Mouse (Mus musculus): Measurements from ENCODE around the gene Klf7.
A peak's percentile ranks its signal among the peaks of the same experiment; 100 is the strongest.

Klf7 gene

DNA sequence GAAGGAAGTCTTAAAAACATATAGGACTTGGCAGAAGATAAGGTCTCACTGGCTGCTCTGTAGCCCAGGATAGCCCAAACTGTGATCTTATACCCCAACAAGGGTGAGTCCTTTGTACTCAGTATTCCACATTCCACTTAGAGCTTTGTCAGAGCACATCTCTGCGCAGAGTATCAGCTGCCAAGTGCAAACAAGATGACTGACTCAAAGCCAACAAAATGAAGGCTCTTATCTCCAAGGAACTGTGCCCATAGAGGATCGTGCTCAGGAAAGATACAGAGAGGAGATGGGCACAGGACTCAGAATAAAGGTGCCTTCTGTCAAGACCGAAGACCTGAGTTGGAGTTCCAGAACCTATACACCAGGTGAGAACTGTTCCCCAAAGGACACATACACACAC is 100.1 kb downstream of the Klf7 start:
- DNase-seq (ENCODE audit: low spot score in 2 of 2): no peak

DNA sequence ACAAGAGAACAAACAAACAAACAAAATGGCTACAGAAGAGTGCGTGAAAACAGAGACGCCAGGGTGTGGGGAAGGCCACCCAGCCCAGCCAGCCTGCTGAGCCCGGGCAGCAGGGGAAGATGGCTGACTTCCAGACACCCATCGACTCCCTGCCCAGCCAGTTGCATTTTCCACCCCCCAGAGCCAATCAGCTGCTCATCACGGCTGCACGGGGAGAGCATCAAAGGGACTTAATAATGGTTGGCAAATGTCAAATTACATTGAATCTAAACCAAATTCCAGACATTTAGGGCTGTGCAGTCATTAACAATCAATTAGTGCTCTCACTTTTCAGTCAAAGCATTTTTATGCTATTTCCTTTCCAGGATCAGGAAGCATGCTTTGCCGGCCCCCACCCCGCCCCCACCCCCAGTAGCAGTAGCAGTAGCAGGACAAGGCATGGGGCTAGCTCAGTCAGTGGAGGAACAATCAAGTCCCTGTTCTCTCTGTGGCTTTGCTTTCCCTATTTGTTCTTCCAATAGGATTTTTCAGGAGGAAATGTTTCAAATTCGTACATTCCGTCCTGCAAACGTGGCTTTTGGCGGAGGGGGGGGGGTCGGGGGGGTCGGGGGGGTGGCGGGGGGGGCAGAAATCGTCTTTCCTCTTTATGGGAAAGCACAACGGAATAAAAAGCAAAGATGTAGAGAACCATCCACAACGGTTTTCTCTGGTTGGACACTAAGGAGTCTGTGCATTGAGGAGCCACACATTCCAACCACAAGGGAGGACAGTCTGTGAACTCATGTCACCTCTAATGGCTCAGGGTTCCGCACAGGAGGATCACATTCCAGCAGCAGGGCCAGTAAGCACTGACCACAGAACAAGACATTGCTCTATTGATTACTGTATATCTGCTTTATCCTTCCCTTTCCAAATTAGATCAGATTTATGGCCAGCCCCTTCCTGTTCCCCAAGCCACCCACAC is 101.1 kb downstream of the Klf7 start:
- no peak for DNase-seq (ENCODE audit: low spot score in 2 of 2)

DNA sequence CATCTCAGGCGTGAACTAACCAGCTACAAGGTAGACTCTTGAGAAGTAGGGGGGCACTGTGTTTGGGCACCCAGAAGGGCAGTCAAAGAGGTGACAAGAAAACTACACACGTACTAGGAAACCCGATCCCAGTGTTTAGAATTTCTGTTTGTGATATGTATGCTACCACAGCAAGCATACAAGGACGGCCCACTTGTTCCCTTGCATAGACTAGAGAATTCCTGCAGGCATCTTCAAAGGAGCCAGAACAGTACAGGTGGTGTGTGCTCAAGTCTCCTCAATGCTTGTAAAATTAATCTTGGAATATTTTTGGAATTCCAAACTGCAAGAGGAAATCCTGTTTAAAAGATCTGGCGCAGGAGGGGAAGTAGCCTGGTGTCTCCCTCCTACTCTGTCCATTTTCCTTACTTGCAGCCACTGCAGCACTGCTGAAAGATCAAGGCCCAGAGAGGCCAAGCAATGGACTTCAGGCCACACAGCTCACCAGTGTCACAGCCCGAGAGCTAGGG is 102.9 kb downstream of the Klf7 start:
- DNase-seq (ENCODE audit: low spot score in 2 of 2): no peak

DNA sequence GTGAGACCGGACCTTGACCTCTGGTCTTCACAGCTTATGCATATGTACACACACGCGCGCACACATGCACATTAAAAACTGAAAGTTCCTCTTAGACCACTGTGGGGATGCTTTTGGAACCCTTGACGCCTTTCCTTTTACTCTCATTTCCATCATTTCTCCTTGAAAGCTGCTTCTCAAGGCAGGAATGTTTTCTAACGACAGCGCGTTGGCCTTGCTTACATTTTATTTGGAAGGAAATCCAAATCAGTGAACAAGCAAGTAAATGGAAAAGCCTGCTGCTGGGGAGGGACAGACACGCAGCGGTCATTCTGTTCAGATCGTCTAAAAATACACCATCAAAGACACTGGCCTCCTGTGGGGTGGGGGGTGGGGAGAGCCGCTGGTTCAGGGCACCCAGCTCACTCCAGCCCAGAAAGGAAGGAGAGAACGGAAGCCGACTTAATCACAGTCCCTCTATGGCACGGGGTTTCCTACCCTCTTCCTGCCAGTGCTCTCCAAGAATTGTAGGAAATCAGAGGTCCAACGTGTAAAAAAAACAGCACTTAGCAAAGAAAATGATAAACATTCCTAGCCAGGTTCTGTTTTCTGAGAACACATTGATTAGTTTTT is 103.5 kb downstream of the Klf7 start:
- no peak for DNase-seq (ENCODE audit: low spot score in 2 of 2)

DNA sequence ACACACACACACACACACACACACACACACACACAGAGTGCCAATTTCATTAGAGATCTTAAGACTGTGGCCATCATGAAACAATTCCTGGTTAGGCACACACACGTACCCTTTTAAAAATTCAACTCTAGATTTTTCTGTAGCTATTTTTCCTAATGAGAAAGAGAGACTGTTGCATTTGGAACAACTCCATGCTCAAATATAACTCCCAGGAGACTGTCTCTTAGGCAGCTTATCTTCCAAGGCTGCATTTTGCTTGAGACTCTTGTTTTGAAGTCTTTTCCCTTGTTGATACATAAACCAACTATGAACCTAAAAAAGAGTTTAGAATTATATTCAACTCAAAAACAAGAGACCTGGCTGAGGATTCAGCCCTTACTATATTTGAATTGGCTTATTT is 108.0 kb downstream of the Klf7 start:
- DNase-seq (ENCODE audit: low spot score in 2 of 2): no peak

DNA sequence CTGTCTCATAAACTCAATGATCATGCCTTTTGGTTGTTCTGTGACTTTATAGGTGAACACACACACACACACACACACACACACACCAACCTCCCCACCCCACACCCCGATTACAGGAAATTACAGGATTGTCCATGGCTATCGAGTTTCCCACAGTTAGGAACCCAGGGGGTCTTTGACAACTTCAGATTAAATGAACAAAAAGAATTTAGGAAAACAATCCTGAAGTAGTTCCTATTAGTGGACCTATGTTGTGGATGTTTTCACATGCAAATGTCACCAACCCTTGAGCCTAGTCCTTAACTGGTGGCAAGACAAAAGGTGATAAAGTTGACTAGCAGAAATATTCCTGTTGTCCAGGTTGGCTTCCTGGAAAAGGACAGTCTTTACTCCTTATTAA is 113.1 kb downstream of the Klf7 start:
- DNase-seq (ENCODE audit: low spot score in 2 of 2): no peak

DNA sequence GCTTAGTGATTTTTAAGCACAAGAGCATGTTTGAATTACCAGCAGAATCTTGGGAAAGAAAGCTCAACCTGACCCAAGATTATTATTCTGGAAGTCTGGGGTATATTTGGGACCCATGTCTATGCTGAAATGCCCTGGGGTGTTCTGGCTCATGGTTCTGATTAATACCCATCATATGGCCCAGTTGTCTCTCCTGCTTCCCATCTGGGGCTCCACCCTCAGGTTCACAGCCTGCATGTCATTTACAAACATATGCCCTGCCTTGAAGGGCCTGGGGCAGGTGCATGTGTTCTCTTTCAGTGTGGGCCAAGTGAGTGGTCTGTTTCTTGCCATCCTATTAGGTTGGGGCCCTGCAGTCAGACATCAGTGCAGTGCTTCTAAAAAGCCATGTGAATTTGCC is 114.1 kb downstream of the Klf7 start:
- DNase-seq (ENCODE audit: low spot score in 2 of 2): no peak

DNA sequence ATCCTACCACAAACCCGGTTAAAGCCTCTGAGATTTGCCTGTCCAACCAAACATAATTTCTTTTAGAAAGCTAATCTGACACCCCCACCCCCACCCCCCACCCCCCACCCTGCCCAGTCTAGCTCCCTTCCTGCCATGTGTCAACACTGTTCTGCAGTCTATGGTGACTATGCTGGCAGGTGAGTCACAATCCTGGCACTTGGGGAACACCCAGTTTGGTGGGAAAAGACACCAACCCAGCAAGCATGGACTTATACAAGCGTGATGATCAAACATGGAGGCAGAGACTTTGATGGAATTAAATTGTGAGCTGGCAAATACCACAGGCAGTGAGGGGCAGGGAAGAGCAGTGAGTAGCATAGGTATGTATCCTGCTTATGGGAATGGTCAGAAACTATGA is 116.9 kb downstream of the Klf7 start:
- no peak for DNase-seq (ENCODE audit: low spot score in 2 of 2)

DNA sequence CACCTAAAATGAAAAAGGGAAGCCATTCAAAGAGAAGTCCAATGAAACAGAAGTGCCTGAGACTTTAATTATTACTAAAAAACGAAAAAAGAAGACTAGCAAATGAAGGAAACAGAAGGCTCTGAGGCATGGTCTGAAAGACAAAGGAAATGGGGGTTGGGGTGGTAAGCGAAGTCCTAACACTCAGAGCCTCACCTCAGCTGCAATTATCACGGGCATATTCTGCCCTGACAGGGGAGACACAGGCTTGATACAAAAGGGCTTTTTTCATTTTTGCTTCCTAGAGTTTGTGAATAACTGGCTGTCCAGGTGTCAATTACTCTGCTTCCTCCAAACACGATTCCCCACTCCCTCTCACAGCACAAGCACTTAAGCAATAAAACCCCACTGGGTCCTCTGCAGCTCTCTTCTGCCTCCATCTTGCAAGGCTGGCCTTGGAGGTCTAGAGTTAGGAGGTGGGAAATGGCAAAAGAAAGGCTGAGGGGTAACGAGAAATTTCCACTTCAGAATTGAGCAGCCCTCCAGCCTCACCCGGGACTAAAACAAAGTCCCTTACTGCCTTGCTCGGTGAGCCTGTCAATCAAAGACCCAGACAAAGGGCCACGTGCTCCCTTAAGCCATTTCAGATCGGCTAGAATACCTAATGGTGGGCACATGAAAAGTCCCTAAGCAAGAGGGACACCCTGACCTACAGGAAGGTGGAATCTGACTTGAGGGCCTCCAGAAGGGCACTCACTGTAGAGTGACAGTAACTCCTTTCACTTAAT is 118.4 kb downstream of the Klf7 start:
- DNase-seq (ENCODE audit: low spot score in 2 of 2): peak in 1 of 2 experiments; percentile 37

DNA sequence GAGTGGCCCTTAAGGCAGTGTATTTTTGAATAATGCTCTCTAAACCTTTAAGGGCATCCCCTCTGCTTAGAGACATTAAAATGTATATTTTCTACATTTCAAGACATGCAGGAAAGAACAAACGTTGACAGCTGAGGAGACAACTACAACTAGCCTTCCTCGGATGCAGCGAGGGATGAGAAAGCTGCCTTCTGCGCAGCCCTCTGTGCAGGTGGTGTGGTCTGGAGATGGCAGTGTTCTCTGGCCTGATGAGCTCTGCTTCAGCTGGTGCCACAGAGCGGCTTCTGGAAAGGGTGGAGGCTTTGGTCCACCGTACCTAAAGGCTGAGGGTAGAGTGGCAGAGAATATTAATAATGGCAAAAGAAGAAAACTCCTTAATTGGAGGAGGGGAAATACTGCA is 120.0 kb downstream of the Klf7 start:
- DNase-seq (ENCODE audit: low spot score in 2 of 2): peak; percentile 30 to 31

DNA sequence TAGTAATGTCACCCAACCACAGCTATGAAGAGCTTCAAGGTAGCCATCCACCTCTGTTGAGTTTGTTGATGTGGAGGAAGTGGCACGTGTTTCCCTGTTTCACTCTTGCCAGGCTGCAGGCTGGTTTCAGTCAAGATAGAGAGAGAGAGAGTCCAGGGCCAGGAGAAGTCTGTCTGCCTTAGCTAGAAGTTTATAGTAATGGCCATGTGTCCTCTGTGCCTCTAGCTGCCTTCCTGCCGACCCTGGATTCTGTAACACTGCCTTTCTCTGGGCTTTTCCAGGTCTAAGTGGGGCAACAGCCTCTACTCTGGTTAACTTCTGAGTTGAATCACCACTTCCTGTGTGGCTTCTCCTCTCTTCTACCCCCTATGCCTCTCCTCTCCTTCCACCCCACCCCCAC is 121.5 kb downstream of the Klf7 start:
- peak; percentile 54 to 62 for DNase-seq (ENCODE audit: low spot score in 2 of 2)

DNA sequence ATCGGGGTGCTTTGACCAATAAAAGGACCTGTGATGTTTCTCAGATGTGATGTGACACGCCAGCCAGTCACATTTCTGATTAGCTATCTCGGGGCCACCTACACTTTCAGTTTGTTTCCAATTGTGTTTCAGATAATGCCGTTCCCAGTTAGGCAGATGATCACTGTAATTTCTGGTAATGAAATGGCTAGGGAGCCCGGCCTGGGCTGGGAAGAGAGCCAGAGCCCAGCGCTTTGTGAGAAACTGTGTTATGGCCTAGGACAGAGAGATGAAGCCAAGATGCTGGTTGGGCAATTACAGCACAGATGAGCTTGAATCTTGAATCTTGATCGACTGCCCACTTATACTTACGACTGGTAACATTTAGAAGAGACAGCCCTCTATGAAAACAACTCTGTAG is 122.6 kb downstream of the Klf7 start:
- DNase-seq (ENCODE audit: low spot score in 2 of 2): no peak

DNA sequence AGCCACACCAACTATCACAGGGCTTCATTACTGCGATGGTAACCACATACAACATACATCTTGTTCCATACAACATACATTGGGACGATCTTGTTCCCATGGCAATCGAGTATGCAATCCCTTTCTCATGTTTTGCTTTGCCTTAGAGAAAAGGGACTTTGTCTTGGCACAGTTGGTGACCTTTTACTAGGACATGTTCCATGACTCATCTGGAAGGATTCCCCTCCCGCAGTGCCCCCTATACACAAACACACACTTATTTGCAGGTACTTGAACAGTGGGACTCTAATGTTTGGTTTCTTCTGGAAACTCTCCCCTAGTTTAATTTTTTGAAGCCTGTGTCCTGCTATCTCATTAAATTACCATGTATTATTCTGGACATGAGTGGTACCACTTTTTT is 123.2 kb downstream of the Klf7 start:
- DNase-seq (ENCODE audit: low spot score in 2 of 2): no peak

DNA sequence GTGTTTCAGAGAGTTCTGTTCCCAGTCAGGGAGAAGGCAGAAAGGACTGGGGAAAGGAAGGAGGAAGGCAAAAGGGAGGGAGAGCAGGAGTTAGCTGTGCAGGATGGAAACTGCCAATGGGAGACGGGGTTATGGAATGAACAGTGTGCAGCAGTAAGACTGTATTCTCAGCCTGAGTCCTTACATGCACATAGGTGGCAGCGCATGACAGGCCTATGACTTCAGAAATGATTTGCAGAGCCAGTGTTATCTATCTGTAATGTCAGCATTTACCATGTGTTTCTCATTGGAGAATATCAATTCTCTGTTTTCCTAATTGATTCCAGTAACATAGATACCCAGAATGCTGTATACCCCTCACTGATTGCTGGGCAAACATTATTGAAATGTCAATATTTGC is 123.9 kb downstream of the Klf7 start:
- DNase-seq (ENCODE audit: low spot score in 2 of 2): no peak

DNA sequence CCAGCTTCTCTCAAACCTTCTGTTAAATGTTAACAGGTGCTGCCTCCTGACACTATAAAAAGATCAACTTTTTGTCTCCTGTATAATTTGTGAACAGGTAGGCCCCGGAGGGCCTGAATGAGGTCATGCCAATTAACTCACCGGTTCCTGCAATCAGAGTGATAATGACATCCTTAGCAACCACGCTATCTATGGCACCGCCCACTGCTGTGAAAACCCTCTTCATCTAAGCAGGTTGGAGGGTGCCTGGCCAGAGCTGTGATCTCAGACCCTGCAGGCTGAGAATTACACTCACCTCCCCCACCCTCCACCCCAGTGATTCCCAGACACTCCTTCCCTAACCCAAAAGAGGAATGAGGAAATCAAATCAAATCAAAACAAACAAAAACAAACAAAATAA is 126.3 kb downstream of the Klf7 start:
- DNase-seq (ENCODE audit: low spot score in 2 of 2): no peak

DNA sequence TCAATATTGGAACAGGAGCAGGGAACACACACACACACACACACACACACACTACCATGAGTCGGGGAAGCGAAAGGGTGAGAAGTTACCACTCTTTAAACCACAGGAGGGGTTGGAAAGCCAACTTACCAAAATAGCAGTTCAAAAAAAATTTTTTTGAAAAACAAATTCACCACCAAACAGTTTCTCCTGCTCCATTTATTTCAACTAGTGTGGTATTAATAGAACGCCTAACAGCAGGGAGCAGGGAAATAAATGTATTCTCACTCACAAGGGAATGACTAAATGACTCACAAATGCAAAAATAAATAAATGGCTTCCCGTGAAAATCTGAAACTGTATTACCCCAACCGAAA is 127.0 kb downstream of the Klf7 start:
- DNase-seq (ENCODE audit: low spot score in 2 of 2): no peak

DNA sequence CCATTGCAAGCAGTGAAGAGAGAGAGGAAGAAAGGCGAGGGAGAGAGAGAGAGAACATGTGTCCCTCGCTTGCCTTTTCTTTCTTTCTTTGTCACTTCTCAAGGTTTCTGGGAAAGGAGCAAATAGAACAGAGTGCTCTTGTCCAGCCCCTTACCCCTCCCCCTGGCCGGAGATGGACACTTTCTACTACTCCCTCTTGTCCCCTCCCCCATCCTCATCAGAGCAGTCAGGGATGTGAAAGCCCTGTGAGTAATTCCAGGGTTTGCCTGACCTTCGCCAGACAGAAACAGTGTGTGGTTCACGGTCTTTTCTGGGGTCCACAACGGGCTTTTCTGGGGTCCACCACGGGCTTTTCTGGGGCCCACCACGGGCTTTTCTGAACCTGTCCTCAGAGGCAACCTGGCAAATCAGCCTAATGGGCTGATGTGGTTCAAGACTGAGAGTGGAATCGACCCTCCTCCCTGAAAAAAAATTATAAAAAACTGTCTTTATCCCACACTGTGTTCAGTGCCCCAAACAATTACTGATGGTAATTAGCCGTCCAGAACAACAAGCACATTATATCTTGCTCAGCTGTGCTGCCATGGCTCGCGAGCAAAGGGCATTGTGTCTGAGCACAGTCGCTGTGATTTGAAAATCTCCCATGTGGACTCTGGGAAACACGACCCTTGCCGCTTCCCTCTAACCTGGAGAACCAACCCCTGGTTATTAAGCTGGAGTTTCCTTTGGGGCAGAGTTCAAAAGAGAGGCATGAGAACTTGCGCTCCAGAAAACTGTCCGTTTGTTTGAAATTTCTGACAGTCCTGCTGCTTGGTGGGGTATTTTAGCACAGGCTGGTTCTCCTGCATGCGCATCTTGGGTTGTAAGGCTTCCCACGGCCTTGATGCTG is 127.6 kb downstream of the Klf7 start:
- DNase-seq (ENCODE audit: low spot score in 2 of 2): no peak

DNA sequence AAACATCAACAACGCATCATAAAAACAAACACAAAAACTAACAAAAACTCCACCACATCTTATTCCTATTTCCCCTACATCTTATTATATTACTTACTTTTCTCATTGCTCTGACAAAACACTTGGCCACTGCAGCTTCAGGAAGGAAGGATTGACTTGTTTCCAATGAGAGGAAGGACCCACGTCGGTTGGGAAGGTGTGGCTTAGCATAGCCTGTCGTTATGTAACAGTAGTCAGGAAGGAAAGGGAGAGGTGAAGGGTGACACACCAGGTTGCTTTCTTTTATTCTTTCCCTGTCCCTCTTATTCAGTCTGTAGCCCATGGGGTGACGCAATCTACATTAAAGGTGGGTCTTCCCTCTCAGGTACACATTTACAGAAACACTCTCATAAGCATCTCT is 129.6 kb downstream of the Klf7 start:
- DNase-seq (ENCODE audit: low spot score in 2 of 2): no peak

DNA sequence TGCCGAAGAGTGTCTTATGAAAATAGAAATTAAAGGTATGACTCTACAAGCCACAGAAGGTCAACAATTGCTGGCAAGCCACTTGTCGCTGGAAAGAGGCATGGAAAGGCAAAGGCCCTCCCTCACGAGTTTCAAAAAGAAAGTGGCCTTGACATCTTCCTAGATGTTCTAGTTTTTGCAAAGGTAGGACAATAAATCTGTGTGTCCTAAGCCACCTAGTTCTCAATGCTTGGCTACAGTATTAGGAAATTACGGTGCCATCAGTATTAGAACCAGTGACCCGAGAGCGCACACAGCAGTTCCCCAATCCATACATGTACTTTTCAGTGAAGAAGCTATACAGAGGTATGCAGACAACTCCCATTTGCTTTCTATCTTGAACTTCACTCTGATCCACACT is 131.7 kb downstream of the Klf7 start:
- DNase-seq (ENCODE audit: low spot score in 2 of 2): no peak

DNA sequence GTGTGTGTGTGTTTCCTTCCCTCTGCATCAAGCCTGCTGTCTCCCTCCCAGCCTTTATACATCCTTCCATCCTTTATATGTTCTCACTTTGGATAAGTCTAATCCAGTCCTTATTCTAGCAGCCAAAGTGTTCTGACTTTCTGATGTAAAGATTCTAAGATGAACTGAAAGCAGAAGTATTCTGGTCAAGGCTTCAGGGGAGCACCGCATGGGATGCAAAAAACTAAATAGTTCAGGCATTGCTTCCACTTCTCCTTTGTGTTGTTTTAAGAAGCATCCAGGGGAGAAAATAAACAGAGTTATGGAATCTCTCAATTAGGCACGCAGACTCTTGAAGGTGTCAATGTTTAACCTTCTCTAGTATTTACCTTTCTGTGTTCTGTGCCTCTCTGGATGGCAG is 141.3 kb downstream of the Klf7 start:
- DNase-seq (ENCODE audit: low spot score in 2 of 2): no peak
